Mouse (Mus musculus) C2C12 (cell line): ENCODE results near the gene Mt4. TPM values are rescaled to one million over a fixed set of nuclear protein-coding genes. Genes with fewer than 3 reads are reported as not detected.

Source experiments
- H3K27me3 ChIP-seq: one replicate; pipeline ENCODE4 v1.6.1; 2011; ENCODE audit not compliant: control insufficient read depth, insufficient read depth, insufficient read length
- H3K36me3 ChIP-seq: one replicate; pipeline ENCODE4 v1.6.1; 2011; ENCODE audit not compliant: control insufficient read depth, insufficient read depth
- H3K4me3 ChIP-seq: one replicate; pipeline ENCODE4 v1.5.1; 2011; ENCODE audit warnings: mild to moderate bottlenecking, control low read depth; ENCODE audit not compliant: poor library complexity, insufficient read depth, severe bottlenecking
- H3K79me2 ChIP-seq: one replicate; pipeline ENCODE4 v1.6.1; 2011; ENCODE audit not compliant: control insufficient read depth, insufficient read depth
- H3K79me3 ChIP-seq: one replicate; pipeline ENCODE4 v1.6.1; 2011; ENCODE audit warnings: low read depth, control low read depth
- H3ac ChIP-seq: one replicate; pipeline ENCODE3; 2011; ENCODE audit warnings: low read depth; ENCODE audit not compliant: control insufficient read depth, insufficient read length
- CEBPB ChIP-seq: IDR thresholded peaks from one replicate; pipeline ENCODE4 v1.6.1; 2011; ENCODE audit warnings: low read depth, mild to moderate bottlenecking, control low read depth, moderate library complexity
- CTCF ChIP-seq: IDR thresholded peaks from one replicate; pipeline ENCODE4 v1.5.1; 2011; ENCODE audit not compliant: control insufficient read depth, insufficient read depth, insufficient read length
- FOSL1 ChIP-seq: IDR thresholded peaks from one replicate; pipeline ENCODE4 v1.8.0; 2011; ENCODE audit warnings: mild to moderate bottlenecking, low read length; ENCODE audit not compliant: poor library complexity, insufficient read depth, severe bottlenecking
- MAX ChIP-seq: IDR thresholded peaks from one replicate; pipeline ENCODE4 v1.6.1; 2011; ENCODE audit warnings: mild to moderate bottlenecking, control low read depth
- MYOD1 ChIP-seq: IDR thresholded peaks from one replicate; pipeline ENCODE4 v1.6.1; 2011; ENCODE audit warnings: low read depth; ENCODE audit not compliant: control insufficient read depth, insufficient read length
- MYOG ChIP-seq: IDR thresholded peaks from one replicate; pipeline ENCODE4 v1.6.1; 2011; ENCODE audit not compliant: control insufficient read depth, insufficient read length; ENCODE audit errors: extremely low read depth
- USF1 ChIP-seq: IDR thresholded peaks from one replicate; pipeline ENCODE4 v1.6.1; 2011; ENCODE audit warnings: low read depth, mild to moderate bottlenecking, control low read depth, moderate library complexity
- polyA plus RNA-seq: library from polyadenylated mRNA; unstranded; fragments of >200 nt; fragmentation: generic; extraction: Trizol; gene quantifications from one replicate; pipeline ENCODE4 v1.2.1, GENCODE M21; 2012; ENCODE audit warnings: missing spikeins

The Mt4 gene
- polyA plus RNA-seq, 1 experiment: 0.26 TPM

- TF ChIP-seq USF1: peak; percentile 89
- TF ChIP-seq CEBPB: no peak
- Histone ChIP-seq H3K4me3 (peak within 1 kb of the TSS; percentile 59), H3K79me3 (no peaks in the 10 kb centered on the region), H3K79me2 (no peaks in the 10 kb centered on the region), H3ac (peak within 1 kb of the TSS; percentile 52), H3K36me3 (no peaks in the 10 kb centered on the region), H3K27me3 (no peaks in the 10 kb centered on the region)
Measured at GRCm38 (mm10) chr8:94172075-94172808, 35.2 kb downstream of the Mt4 start, which contains the start of gene Mt2. Gene Mt2, plus strand, starts transcription at chr8:94172664.

- H3K27me3 ChIP-seq: no peaks in the 10 kb centered on the region
- peak overlapping the region; percentile 52 for H3ac ChIP-seq
- H3K36me3 ChIP-seq: no peaks in the 10 kb centered on the region
- H3K79me2 ChIP-seq: no peaks in the 10 kb centered on the region
- H3K79me3 ChIP-seq: no peaks in the 10 kb centered on the region
- TF ChIP-seq CTCF (no peak), MAX (no peak), USF1 (no peak), FOSL1 (no peak), MYOD1 (no peak), MYOG (no peak), CEBPB (no peak)
- peak overlapping the region; percentile 59 for H3K4me3 ChIP-seq
Measured at GRCm38 (mm10) chr8:94172809-94173732, 36.1 kb downstream of the Mt4 start.

DNA sequence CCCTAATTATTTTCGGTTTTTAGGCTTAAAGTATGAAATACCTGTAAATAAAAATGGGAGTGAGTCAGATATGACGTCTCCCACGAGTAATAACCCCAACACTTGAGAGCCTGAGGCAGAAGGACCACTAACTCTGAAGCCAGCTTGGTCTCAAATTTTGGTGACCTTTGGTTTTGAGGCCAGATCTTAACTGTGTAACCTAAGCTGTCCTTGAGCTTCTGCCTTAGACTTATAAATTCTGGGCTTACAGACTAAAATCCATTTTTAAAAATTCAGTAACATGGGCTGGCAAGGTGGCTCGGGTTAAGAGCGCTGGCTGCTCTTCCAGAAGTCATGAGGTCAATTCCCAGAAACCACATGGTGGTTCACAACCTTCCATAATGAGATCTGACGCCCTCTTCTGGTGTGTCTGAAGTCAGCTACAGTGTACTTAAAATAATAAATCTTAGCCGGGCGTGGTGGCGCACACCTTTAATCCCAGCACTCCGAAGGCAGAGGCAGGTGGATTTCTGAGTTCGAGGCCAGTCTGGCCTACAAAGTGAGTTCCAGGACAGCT lies 36.9 kb downstream of the Mt4 start:
- Histone ChIP-seq H3K36me3 (no peaks in the 10 kb centered on the region), H3K79me2 (no peaks in the 10 kb centered on the region), H3K27me3 (no peaks in the 10 kb centered on the region), H3K79me3 (no peaks in the 10 kb centered on the region), H3K4me3 (peak overlapping the region; percentile 59), H3ac (no peak overlapping the region)
- TF ChIP-seq MYOG: no peak
- no peak for TF ChIP-seq MAX
- no peak for TF ChIP-seq MYOD1
- no peak for TF ChIP-seq CEBPB

DNA sequence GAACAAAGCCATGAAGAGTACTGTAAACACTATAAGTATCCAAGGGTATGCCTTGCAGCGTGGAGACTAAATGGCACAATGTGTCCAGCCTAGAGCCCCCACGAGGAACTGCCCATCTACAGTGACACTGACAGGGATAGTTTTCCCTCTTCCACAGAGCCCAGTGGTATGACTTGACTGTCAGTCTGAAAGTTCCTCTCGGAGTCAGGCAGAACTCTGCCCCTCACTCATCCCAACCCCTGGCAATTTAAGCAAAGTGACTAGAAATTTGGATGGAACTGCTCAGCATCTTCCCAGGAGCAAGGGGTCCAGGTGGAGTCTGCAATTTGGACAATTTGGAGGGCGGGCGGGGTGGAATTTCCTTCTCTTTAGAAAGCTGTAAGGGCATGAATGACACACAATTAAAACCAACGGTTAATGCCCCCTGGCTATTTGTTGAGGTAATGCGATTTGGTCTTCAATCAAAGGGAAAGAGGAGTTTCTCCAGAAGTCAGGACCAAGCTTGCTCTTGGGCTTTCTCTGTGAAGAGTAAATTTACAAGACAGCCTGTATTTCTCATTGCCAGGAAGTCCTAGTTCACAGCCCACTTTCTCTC lies 37.7 kb downstream of the Mt4 start:
- peaks cover 6% of the 10 kb centered on the region for H3K79me2 ChIP-seq
- H3K4me3 ChIP-seq: peak overlapping the region; percentile 59
- TF ChIP-seq USF1 (no peak), CTCF (no peak), MAX (no peak), MYOG (no peak), FOSL1 (no peak), MYOD1 (no peak), CEBPB (no peak)
- H3ac ChIP-seq: no peak overlapping the region
- no peaks in the 10 kb centered on the region for H3K79me3 ChIP-seq
- no peaks in the 10 kb centered on the region for H3K27me3 ChIP-seq
- no peaks in the 10 kb centered on the region for H3K36me3 ChIP-seq

GRCm38 (mm10) chr8:94177716-94178390 lies 40.9 kb downstream of the Mt4 start:
- H3K36me3 ChIP-seq: peaks cover 8% of the 10 kb centered on the region
- H3ac ChIP-seq: no peak overlapping the region
- H3K79me2 ChIP-seq: peaks cover 17% of the 10 kb centered on the region
- no peaks in the 10 kb centered on the region for H3K27me3 ChIP-seq
- H3K79me3 ChIP-seq: peaks cover 5% of the 10 kb centered on the region
- TF ChIP-seq FOSL1: no peak
- TF ChIP-seq CEBPB: no peak
- no peak overlapping the region for H3K4me3 ChIP-seq
